Mouse (Mus musculus): ENCODE data around the gene Stac2.

Gene Stac2

DNA sequence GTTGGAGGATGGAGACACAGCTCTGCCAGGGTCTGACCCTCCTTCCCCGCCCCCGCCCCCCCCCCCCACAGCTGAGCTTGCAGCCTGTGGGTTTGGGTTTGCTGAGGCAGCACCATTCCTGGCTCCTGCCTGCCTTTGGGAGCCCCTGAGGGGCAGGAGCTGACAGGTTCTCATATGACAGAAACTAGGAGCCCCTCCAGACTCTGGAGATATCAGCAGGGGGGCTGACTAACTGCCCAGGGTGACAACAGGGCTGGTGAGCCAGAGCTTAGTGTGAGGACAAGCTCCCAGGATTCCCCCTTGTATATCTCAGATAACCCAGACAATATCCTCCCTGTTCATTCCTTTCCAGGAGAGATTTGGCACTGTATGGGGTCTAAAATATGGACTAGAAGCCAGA, 2.3 kb downstream of the Stac2 start:
- DNase-seq (ENCODE audit: low read depth, low spot score) = no peak

DNA sequence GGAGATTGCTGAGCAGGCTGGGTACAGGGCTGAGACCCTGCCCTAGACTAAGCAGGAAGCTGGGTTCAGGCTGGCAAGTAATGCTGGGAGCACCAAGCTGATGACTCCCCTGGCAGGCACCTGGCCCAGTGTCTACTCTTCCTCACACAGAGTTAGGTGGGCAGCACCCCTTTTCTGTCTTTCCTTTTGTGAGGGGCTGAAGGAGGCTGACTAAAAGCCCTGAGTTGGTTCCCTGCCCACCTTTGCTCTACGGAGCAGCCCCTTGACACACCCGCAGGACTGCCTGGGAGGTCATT, 2.8 kb downstream of the Stac2 start:
- DNase-seq (ENCODE audit: low read depth, low spot score) = no peak

DNA sequence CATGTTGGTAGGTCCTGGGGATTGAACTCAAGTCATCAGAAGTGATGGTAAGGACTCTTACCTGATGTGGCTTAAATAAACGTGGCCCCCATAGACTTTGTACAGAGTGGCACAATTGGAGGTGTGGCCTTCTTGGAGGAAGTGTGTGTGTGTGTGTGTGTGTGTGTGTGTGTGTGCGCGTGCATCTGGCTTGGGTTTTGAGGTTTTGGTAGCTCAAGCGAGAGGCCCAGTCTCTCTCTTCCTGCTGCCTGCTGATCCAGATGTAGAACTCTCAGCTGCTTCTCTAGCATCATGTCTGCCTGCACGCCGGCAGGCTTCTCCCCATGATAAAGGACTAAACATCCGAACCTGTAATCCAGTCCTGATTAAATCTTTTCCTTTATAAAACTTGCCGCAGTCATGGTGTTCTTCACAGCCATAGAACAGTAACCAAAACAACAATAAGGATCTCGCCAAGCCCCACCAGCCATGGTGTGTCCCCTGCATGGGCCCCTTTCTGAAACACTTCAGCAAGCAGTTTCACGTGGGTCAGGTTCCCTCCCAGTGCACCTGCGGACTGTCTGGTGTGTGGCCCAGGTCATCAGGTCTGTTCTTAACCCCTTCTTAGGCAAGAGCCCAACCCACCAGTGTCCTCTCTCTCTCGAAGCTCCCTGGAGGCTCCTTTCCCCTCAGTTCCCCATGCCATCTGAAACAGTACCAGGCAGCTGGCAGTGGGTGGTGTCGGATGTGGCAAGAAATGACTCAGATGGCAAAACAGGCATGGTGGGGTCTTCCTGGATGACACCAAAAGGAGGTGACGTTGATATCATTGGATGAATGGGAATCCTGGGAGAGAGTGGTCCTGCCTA, 3.4 kb downstream of the Stac2 start:
- no peak for DNase-seq (ENCODE audit: low read depth, low spot score)

DNA sequence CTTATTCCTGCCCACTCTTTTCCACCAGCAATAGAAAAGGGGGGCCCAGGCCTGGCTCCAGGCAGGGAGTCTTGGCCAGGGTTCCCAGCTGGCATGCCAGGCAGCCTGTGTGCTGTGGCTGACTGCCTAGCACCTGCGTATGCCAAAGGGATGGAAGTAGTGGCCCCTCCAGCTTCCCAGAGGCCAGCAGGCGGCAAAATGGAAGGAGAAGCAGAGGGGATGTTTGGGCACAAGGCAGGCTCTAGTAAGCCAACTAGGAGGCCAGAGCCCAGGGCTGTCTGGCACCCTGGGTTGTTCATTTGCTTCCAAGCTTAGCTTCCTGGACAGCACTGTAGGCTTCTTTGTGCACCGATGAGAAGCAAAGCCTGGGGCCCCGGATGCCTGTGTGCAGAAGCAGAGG, 5.5 kb downstream of the Stac2 start:
- DNase-seq (ENCODE audit: low read depth, low spot score) = no peak

DNA sequence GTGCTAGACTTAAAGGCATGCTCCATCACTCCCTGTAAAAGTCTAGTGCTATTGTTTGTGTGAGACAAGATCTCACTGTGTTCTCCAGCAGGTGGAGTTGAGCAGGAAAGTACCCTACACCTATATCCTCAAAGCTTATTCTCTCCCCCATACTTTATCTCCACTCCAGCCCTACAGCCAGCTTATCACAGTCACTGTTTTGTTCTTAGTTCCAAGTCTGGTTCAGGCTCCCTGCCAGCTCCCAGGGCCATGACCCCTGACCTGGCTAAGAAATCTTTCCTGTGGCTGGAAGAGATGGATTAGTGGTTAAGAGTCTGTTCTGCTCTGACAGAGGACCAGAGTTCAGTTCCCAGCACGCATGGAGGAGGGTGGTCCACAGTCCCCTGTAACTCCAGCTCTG, 6.8 kb downstream of the Stac2 start:
- no peak for DNase-seq (ENCODE audit: low read depth, low spot score)

DNA sequence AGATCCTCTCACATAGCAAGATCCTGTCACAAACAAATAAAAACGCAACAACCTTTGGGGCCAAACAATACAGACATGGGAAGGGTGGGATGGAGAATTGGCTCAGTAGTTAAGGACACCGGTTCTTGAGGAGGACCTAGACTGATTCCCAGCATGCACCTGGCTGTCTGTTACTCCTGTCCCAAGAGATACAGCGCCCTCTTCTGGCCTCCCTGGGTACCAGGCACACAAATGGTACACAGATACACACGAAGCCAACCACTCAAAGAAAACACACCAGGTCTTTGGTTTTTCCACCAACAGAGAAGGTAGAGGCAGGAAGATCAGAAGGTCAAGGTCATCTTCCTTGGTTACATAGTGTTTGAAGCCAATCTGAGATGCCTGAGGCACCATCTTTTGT, 7.7 kb downstream of the Stac2 start:
- peak; percentile 94 for DNase-seq (ENCODE audit: low read depth, low spot score)

DNA sequence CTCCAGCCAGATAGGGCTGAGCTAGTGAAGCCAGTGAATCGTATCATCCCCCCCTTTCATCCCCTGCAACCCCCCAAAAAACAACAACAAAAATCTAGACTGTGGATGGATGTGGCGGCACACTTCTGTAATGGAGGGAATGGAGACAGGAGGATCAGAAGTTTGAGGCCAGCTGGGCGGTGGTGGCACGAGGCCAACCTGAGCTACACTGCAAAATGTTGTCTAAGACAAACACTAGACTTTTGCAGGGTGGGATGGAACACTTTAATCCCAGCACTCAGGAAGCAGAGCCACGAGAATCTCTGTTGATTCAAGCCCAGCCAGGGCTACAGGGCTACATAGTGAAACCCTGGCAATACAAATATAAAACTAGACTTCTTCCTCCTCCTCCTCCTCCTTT, 9.2 kb downstream of the Stac2 start:
- DNase-seq (ENCODE audit: low read depth, low spot score) = no peak

DNA sequence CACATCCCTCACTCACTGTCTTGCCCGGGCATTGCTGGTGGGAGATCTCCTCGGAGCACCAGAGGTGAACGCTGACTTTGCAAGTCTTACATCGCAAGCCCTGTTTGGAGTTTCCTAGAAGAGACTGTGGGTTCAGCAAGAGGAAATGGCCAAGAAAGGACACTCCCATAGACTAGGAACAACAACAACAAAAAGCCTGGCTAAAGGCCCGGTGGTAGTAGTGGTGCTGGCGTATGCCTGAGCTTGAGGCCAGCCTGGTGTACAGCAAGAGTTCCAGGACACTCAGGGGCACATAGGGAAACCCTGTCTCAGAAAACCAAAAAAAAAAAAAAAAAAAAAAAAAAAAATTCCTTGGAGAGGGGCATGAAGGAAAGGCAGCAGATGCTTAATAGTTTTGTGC, 10.5 kb downstream of the Stac2 start:
- no peak for DNase-seq (ENCODE audit: low read depth, low spot score)

DNA sequence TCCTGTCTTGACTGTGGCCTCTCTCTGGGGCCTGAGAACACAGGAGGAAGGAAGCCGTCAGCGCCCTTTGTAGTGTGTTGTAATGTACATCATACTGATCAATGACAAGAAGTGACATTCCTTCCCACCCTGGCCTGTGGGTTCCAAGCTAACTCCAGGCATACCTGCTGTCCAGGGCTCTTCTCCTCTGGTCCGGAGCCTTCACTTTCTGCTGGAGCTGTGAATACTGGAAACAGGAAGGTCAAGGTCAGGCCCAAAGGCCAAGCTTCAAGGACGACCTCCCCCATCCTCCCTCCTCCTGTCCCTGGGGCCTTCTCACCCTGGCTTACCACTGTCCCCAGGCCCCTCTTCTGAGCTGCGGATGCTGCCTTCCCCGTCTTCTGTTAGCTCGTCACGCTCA, 12.3 kb downstream of the Stac2 start:
- peak; percentile 54 for DNase-seq (ENCODE audit: low read depth, low spot score)

DNA sequence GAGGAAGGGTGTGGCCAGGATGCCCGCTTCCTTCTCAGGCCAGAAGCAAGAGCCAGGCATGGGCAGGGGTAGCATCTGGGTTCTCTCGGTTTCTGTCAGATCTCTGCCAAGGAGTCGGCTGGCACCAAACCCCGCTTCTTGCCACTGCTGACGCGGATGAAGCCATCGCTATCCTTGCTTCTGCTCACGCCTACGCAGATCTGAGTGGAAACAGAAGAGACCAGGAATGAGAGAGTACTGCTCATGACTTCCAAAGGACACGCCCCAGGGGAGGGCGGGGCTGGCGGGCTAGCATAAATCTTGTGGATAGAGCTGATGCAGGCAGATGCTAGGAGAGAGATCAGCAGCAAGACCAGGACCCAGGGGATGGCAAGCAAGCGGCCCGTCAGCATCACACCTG, 15.4 kb downstream of the Stac2 start:
- DNase-seq (ENCODE audit: low read depth, low spot score) = peak; percentile 80

DNA sequence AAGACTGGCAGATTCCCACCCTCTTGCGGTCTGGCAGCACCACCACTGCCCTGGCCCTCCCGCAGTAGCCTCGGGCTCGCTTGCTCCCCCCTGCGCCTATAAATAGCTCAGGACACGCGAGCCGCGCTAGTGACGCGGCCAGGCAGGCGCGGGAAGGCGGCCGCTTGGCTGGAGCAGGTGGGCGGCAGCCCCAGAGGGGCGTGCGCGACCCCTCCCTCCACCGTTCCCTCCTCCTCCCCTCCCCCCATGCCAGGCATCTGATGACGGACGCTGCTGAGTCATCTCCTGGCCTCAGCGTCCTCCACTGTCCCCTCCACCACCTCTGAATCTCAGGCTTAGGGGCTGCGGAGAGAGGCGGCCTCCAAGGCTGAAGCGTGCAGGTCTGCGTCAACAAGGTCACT, 17.3 kb downstream of the Stac2 start:
- peak; percentile 60 for DNase-seq (ENCODE audit: low read depth, low spot score)

DNA sequence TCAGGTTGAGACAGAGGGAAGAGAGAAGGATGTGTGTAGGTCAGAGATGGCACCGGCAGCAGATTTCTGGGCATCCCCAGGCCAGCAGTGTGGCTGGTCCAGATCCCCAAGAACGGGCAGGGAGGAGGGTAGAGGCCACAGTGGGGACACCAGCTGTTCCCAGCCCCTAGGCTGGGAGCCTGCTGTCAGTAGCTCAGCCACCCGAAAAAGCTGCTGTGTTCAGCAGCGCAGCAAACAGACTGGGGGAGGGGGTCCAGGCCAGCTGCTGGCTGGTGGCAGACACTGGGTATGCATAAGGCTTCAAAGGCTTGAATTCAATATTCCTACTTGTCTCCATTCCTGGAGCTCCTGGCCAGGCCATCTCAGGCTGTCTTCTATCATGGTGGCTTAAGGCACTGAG, 18.4 kb downstream of the Stac2 start:
- no peak for DNase-seq (ENCODE audit: low read depth, low spot score)

DNA sequence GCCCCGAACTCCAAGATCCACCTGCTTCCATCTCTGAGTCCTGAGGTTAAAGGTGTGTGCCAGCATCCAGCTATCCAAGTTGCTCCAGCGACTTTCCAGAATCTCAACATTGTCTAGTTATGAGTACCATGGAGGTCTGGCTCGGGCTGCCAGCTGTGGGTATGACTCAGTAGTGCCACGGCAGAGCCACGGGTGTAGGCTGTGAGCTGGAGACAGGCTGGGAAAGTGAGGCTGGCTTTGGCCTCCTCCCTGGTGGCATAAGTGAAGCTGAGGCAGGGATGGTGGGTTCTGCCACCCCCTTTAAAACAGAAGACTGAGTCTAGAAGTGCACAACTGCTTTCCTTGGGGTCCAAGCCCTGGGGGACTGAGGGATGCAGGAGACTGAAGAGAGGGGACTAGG, 19.2 kb downstream of the Stac2 start:
- no peak for DNase-seq (ENCODE audit: low read depth, low spot score)

DNA sequence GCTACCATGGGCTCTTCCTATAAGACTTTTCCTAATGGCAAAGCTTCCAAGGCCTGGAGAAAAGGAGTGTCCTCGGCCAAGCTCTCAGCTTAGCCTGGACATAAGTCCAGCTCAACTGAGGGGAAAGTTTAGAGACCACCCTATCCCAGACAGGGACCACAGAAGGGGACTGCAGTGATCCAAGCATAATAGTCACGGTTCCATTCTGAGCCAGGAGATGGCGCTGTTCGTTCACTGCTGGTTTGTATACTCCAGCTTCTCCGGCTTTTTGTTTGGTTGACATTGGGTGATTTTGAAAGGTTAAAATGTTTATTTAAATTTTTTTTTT, 21.9 kb downstream of the Stac2 start:
- DNase-seq (ENCODE audit: low read depth, low spot score) = peak; percentile 81

DNA sequence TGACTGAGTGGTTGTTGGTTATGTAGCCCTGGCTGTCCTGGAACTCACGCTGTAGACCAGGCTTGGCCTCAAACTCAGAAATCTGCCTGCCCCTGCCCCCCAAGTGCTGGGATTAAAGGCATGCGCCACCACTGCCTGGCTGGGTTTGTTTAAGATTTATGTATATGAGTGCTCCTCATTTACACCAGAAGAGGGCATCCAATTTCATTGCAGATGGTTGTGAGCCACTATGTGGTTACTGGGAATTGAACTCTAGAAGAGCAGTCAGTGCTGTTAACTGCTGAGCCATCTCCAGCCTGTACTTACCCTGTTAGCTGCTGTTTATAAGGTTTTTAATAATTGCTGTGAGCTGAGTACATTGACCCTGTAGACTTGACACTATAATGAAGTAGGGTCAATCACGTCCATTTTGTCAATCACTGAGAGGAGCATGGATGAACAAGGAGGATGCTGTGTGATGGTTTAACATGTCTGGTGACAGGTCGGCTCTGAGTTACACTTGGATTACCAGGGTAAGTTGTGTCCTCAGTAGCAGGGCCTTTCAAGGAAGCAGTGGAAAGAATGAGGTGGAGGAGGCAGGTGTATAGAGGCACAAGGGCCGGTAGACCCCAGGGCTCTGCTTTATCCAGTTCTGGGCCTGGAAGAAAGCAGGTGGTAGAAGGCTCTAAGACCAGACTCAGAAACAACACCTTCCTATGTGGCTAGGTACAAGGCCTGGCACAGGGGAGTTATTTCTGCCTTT, 22.4 kb downstream of the Stac2 start:
- DNase-seq (ENCODE audit: low read depth, low spot score) = peak; percentile 64

DNA sequence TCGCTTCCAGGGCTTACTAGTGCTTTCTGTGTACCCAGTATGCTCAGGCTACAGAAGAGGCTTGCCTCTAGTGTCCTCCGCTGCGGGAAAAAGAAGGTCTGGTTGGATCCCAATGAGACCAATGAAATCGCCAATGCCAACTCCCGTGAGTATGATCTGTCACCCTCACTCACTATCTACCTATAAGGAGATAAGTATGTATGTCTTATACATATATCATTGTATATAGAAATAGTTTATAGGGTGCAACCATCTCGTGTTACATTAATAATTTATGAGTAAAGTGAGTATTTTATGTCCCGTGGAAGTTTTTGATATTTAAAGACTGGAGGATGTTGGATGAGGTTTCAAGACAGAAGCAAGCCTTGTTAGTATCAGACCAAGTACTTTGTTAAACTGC, 25.5 kb downstream of the Stac2 start:
- DNase-seq (ENCODE audit: low read depth, low spot score) = no peak

DNA sequence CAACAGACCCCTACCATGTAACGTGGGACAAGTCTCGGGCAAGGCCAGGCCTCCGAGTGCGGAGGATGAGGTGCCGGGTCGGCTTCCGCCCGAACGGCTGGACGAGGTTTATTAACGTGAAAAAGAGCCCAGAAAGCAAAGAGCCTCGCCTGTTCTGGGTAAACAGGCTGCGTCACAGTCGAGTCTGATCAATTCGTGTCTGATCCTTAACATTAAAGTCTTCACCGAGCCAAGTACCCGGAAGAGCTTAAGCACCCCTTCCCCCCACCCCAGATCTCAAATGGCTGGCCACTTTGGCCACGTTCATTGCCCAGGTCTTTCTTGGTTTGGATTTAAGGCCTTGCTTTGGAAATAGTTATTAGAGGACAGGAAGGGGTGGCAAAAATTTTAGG, 26.0 kb downstream of the Stac2 start:
- peak; percentile 52 for DNase-seq (ENCODE audit: low read depth, low spot score)

DNA sequence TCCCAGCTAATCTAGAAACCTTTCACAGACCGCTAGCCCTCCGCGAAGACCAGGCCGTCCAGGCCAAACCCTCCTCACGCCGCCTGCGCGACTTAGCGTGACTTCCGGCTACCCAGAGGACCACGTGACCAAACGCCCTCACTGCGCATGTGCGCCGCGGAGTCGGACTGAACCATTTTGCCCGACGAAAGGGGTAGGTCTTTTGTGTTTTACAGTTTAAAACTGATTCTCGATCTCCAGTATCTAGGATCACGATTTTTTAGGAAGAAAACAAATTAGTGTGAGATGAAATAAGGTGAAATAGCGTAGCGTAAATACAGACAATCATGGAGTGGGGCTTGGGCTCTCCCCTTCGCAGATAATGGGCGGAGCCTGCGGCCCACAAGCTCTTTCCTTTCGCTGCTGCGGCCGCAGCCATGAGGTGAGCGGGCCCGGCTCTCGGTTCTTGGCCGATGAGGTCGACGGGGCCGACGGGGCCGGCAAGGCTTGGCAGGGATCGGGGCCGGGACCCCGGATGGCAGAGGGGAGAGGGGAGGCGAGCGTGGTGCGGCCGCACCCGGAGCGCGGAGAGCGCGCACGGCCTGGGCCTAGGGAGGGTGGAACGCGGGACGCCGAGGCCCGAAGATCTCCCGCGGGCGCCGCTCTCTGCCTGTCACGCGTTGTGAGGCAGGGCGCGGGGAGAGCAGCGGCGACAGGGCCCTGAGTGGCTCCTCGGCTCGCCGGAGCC, 26.5 kb downstream of the Stac2 start, which contains the start of gene Rpl19:
Gene Rpl19, plus strand, starts transcription at position 141 of the 727 bp plus-strand sequence.
- DNase-seq (ENCODE audit: low read depth, low spot score) = peak; percentile 93

DNA sequence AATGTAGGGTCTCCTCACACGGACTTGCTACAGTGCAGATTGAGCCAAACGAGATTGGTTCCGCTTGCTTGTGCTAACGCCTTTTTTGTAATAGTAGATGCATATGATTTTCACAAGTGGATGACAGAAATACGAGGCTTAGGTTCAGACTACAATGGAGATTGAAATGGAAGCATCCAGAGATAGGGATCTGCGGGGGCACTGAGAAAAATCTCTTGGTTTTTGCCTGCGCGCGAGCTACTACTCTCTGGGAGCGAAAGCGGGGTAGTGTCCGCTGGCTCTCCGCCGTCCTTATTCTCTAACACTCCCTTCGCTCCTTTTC, 27.1 kb downstream of the Stac2 start:
- no peak for DNase-seq (ENCODE audit: low read depth, low spot score)

DNA sequence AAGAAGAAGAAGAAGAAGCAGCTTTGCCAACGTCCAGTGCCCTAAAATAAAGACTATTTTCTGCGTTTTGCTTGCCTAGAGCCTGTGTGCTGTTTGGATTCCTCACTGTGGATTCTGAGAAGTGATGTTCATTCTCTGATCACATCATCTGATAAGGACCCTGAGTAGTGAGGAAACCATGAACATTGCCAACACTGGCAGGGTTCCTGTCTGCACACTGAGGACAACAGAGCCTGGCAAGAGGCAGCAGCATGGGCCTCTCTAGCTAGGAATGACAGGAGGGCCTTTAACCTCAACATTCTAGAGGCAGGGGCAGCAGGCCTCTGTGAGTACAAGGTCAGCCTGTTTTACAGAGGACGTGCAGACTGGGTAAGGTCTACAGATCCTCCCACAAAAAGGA, 28.7 kb downstream of the Stac2 start:
- DNase-seq (ENCODE audit: low read depth, low spot score) = no peak

DNA sequence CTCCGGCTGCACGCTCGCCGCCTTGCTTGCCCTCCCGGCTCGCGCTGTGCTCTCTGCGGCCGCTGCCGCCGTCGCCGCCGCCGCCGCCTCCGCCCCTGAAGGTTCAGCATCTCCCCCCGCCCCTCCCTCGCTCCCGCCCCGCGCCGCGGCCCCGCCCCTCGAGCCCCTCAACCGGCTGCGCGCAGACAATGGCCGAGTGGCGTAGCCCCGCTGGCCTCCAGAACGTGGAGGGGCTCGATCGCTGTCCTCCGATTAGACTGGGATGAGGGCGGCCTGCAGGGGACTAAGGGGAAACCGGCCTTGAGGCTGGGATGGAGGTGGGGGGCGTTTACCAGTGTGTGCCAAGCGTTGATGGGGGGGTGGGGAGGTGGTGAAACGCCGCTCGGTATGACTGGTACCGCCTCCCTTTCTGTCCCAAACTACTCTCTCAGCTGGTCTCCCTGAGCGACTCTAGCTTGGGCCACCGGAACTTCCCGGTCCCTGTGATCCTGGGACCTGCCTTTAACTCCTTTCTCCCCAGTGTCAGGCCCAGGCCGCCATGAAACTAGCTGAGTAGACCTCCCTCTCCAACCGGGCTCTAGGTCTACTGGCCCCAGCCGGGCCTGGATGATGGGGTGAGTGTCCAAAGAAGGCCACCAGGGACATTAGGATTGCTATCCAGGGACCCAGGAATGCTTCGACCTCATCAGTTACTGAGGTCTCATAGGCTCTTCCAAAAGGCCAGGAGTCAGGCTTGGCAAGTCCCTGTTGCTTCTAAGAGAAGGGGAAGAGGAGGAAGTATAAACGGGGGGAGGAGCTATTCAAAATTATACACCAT, 30.5 kb downstream of the Stac2 start, which contains the start of gene Cacnb1:
Gene Cacnb1, minus strand, starts transcription at position 480 of the 817 bp plus-strand sequence.
- peak; percentile 70 for DNase-seq (ENCODE audit: low read depth, low spot score)

DNA sequence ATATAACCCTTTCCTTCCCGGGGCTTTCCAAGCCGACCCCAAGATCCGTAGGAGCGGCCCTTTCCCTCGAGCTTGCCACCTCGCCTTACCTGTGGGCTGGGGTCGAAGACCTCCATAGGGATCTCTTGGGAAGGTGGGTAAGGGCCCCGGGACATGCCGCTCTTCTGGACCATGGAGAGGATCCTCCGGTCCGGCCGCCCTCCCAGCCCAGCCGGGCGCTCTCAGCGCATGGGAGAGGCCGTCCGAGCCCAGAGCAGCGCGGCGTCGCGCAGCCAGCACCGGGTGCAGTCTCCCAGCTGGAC, 31.1 kb downstream of the Stac2 start:
- DNase-seq (ENCODE audit: low read depth, low spot score) = no peak

Data from R1 (cell line).